Mouse (Mus musculus) fat pad, adult 2 months (tissue): ENCODE data around the gene Tsfm.

Experiments
- DNase-seq: peaks from one replicate; pipeline ENCODE4 v3.0.0-alpha.2; 2011; ENCODE audit warnings: low read depth, low spot score; ENCODE audit errors: extremely low read depth

The Tsfm gene

DNA sequence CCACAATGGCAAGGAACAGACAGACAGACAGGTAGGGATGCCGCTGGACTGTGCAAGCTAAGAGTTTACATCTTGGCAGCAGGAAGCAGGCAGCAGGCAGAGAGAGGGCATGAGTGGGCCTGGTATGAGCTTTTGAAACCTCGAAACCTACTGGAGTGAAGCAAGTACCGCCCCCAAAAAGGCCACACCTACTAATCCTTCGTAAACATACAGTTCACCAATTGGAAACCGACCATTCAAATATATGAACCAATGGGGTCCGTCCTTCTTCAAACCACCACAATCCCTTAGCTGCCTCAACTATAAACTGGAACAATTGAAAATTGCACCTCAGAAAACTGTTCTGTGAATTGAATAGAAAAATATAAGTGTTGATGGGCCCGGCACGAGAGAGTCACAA is 66.8 kb downstream of the Tsfm start:
- no peak for DNase-seq

DNA sequence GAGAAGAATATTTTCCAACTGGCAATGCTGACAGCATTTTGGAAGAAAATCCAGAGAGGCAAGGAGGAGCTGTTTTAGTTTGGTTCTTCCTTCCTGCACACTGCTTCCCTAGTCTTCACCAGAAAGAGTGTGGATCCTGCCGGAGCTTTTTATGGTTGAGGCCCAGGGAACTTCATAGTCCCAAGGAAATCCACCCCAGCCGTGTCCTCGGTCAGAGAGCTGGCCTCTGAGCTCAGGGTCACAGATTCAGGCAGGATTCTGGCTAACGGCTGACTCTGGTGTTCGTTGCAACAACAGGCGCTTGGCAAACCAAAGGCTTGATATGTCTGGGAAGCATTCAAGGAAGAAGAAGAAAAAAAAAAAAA is 67.7 kb downstream of the Tsfm start:
- no peak for DNase-seq

DNA sequence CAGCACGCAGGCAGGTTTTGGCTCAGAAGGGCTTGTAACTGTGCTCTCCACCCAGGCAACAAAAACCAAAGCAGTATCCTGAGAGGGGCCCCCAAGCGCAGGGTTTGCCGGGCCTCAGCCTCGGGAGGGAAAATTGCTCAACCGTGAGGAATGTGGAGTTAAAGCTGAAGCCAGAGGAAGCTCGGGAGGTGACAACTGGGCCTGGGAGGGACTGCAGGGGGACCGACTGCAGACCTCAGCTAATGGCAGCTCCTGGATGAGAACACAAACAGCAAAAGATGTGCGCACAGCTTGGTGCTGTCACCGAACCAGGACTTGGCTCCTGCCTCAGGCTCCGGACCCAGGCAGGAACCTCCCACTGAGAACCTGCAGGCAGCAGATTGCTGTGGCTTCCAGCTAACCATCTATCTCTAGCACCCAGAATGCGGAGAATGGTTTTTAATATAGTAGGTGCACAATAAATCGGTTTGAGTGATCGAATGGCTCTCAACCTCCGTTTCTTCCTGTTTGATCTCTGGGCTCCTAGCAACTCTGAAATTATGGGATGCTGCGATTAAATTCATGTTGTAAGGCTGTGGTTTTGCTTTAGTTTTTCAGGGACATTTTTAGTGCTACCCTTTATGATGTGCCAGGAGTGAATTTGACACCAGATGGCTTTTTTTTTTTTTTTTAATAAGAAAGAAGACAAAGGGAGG is 68.2 kb downstream of the Tsfm start:
- DNase-seq = no peak

DNA sequence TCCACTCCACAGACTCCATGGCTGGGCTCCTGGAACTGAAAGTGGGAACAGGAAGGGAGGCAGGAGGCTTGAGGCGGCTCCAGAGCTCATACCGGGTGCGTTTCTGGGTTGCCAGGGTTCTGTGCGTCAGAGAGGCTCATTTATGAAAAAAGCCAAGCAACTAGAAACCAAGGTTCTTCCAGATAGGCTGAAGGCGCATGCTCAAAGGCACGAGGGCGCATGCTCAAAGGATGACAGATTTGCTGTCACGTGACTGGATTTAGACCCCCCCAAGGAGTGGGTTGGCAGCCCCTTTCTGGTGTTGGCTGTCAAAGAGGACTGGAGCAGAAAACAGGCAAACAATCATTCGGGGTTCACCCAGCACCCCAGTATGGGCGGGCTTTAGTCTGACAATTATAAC is 68.9 kb downstream of the Tsfm start:
- no peak for DNase-seq
